In the genomic region with DNA sequence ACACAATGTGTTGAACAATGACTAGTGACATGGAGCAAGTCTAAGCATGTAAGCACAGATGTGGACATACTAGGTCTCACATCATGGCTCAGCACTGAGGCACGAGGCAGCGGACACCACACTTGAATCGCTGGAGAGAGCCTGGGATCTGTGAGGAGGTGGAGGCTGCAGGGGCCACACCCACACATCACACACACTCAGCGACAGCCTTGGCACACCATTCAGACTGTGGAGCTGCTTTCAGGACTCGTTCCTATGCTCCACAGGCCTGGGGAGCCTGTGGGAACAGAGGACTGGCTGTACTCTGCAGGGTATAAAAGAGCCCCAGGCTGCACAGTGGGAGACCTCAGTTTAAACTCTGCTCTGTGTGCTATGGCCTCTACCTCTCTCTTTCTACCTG, we compare ENCODE assay signal across 9 mouse cellular contexts.
DNase-seq lines count a peak whose midpoint lies in the region; ATAC-seq lines count a peak whose summit lies in the region.
"Had no signal": no experiment of that assay in that cellular context is flagged by ENCODE, and none has a peak within 500 bp of the region (broad histone marks: within the 10 kb centered on the region; RNA-seq: fewer than 3 reads in every experiment).

No protein-coding gene starts in this region.

- no peak for DNase-seq in kidney, postnatal 4 days
- peak; percentile 22 for DNase-seq in Muller cell, postnatal 12 days (ENCODE audit: inconsistent ontology term)
- peak; percentile 53 for DNase-seq in embryonic facial prominence, embryonic 14.5 days (ENCODE audit: low spot score)
- peak; percentile 11 for DNase-seq in lung, postnatal 10 days
- DNase-seq in gastrocnemius, postnatal 10 days: no peak
- DNase-seq in T-cell, adult 2 months (ENCODE audit: low spot score): no peak
- DNase-seq in kidney, postnatal 10 days: no peak

- 45% methylated on average over 5 of the region's 5 CpGs for WGBS in kidney, embryonic 14.5 days
- WGBS in embryonic facial prominence, embryonic 14.5 days: 26% methylated on average over 5 of the region's 5 CpGs

- H3K4me3 ChIP-seq in kidney, embryonic 14.5 days (ENCODE audit: low read length): no peak overlapping the region
- H3K4me3 ChIP-seq in embryonic facial prominence, embryonic 14.5 days (ENCODE audit: low read depth, low read length): no peak overlapping the region
- H3K4me3 ChIP-seq: liver, embryonic 15.5 days had no signal

- peaks cover 8% of the 10 kb centered on the region; the same call in 1 of the 2 replicates for H3K4me1 ChIP-seq in kidney, embryonic 14.5 days (ENCODE audit: control insufficient read depth, insufficient read depth, low read length)
- H3K4me1 ChIP-seq in embryonic facial prominence, embryonic 14.5 days (ENCODE audit: control insufficient read depth, insufficient read depth, low read length): peaks cover 30% of the 10 kb centered on the region
- H3K4me1 ChIP-seq: liver, embryonic 15.5 days had no signal

- ATAC-seq in kidney, embryonic 14.5 days (ENCODE audit: low FRiP score, low TSS enrichment): no peak
- ATAC-seq in embryonic facial prominence, embryonic 14.5 days (ENCODE audit: low read depth): peak; percentile 27; the same call in 1 of the 2 replicates

- H3K36me3 ChIP-seq in kidney, embryonic 14.5 days (ENCODE audit: control insufficient read depth, insufficient read depth, low read length): no peaks in the 10 kb centered on the region
- no peaks in the 10 kb centered on the region for H3K36me3 ChIP-seq in embryonic facial prominence, embryonic 14.5 days (ENCODE audit: control insufficient read depth, insufficient read depth, low read length)
- H3K36me3 ChIP-seq: liver, embryonic 15.5 days had no signal

- no peaks in the 10 kb centered on the region for H3K27me3 ChIP-seq in kidney, embryonic 14.5 days (ENCODE audit: control insufficient read depth, insufficient read depth, low read length)
- H3K27me3 ChIP-seq in embryonic facial prominence, embryonic 14.5 days (replicated peaks; ENCODE audit: control insufficient read depth, insufficient read depth, low read length): no peaks in the 10 kb centered on the region
- H3K27me3 ChIP-seq: liver, embryonic 15.5 days had no signal

- peak overlapping the region; percentile 32; the same call in 1 of the 2 replicates for H3K27ac ChIP-seq in kidney, embryonic 14.5 days (ENCODE audit: low read depth, low read length)
- H3K27ac ChIP-seq in embryonic facial prominence, embryonic 14.5 days (replicated peaks; ENCODE audit: low read depth, low read length): 0 out of 2 replicates have a peak overlapping the region, but pooled peaks have one; percentile 35
- H3K27ac ChIP-seq: liver, embryonic 15.5 days had no signal

- H3K9me3 ChIP-seq in kidney, embryonic 14.5 days (ENCODE audit: control insufficient read depth, low read length): no peaks in the 10 kb centered on the region
- H3K9me3 ChIP-seq in embryonic facial prominence, embryonic 14.5 days (ENCODE audit: control insufficient read depth, low read length): no peaks in the 10 kb centered on the region
- H3K9me3 ChIP-seq: liver, embryonic 15.5 days had no signal

- no peak overlapping the region for H3K9ac ChIP-seq in kidney, embryonic 14.5 days (ENCODE audit: low read depth, low read length)
- no peak overlapping the region for H3K9ac ChIP-seq in embryonic facial prominence, embryonic 14.5 days (ENCODE audit: low read depth, low read length)
- H3K9ac ChIP-seq: liver, embryonic 15.5 days had no signal

- no peak overlapping the region for H3K4me2 ChIP-seq in kidney, embryonic 14.5 days (replicated peaks; ENCODE audit: low read depth, low read length)
- no peak overlapping the region for H3K4me2 ChIP-seq in embryonic facial prominence, embryonic 14.5 days (ENCODE audit: low read depth, low read length)
- H3K4me2 ChIP-seq: liver, embryonic 15.5 days had no signal

Comparison
In these comparisons a context has a peak if more than half of its experiments do, and no peak if none do; other contexts are left out.
1. DNase-seq: peak in Muller cell, postnatal 12 days (single experiment), embryonic facial prominence, embryonic 14.5 days (single experiment) and lung, postnatal 10 days (single experiment); none in kidney, postnatal 4 days (0 of 2), gastrocnemius, postnatal 10 days (single experiment), T-cell, adult 2 months (single experiment) and kidney, postnatal 10 days (single experiment).